Mouse (Mus musculus) brain, adult 2 months (tissue): ENCODE data around the gene Casz1.

ENCODE experiments used
- DNase-seq: peaks from one replicate; pipeline ENCODE4 v3.0.0; 2011; ENCODE audit warnings: low read depth, low spot score

Casz1 gene

DNA sequence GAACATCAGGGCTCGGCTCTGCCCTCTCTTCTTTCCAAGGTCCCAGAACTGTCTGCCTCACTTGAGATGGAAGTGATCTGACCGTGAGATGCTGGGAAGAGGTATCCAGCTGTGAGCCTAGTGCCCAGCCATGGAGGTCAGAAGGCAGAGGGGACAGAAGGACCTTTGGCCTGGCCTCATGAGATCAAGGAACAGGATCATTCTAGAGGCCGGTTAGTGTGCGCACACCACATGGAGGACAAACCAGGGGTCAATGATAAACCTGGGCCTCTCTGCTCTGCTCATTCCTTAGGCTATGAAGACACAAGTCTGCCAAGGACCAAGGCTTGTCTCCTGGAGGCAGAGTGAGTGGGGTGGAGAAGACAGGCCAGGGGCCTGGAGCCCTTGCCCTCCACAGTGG, 166.5 kb downstream of the Casz1 start:
- no peak for DNase-seq

DNA sequence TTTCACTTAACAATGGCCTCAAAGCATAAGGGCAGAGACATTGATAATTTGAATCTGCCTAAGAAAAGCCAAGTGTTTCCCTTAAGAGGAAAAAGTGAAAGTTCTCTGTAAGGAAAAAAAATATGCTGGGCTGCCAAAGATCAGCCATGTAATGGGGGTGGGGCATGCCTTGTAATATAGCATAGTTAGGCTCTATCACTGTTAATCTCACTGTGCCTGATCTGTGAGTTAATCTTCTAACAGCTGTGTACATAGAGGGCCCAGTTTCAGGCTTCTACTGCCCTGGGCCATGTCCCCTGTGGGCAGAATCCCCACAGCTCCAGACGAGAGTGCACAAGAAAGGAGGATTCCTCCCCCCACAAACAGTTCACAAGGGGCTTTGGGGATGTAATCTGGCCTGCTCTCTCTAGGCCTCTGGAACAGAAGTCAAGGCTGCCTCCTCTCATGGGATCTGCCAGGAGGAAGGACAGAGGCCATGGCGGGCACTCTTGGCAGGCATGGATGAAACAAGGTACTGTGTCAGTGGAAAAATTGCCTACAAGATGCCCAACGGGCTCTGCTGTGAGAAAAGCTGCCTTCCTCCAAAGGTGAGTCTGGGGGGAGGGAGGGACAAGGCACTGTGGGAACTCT, 167.5 kb downstream of the Casz1 start:
- no peak for DNase-seq

DNA sequence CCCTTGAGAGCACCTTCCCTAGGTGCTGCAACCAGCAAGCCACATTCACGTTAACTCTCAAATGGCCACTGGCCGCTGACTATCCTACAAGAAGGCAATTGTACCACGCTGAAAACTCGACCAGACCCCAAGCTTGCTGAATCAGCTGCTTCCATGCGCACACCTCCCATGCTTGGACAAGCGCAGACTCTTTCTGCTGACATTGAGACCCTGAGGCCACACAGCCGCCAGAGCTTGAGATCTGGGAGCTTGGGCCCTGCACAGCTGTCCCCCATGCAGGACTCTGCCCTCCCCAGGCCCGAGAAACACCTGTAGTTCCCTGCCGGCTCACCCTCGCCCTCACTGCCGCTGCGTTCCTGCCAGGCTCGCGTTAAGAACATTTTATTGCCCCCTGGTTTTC, 168.5 kb downstream of the Casz1 start:
- DNase-seq = no peak

DNA sequence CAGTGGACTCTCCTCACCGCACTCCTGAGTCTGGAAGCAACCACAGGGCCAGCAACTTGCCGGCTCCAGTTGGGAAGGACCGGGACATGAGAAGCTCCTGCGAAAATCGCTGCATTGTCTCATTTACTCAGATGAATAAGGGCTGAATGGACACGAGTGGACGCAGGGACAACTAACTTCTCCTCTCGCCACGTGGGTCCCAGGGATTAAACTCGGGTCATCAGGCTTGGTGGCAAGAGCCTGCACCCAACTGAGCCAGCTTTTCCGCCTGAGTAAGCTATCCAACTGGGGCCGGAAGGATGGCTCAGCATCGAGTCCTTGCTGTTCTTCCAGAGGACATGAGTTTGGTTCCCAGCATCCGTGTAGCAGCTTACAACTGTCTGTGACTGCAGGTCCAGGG, 169.2 kb downstream of the Casz1 start:
- no peak for DNase-seq

DNA sequence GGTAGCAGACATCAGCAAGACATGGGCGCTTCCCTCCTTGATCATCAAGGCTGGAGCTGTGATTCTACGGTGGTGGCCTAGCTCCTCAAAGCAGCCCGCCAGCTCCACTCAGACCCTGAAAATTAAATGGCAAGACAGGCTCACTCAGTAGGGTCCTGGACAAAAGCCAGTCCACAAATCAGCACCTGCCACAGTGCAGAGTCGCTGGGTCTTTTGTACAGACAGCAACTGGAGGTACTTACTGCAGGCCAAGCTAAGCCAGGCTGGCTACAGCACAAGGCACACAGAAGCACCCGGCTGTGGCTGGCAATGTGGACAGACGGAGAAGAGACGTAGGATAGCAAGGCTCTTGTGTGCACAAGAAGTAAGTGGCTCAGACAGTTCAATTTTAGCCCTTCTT, 170.6 kb downstream of the Casz1 start:
- peak; percentile 49 for DNase-seq

DNA sequence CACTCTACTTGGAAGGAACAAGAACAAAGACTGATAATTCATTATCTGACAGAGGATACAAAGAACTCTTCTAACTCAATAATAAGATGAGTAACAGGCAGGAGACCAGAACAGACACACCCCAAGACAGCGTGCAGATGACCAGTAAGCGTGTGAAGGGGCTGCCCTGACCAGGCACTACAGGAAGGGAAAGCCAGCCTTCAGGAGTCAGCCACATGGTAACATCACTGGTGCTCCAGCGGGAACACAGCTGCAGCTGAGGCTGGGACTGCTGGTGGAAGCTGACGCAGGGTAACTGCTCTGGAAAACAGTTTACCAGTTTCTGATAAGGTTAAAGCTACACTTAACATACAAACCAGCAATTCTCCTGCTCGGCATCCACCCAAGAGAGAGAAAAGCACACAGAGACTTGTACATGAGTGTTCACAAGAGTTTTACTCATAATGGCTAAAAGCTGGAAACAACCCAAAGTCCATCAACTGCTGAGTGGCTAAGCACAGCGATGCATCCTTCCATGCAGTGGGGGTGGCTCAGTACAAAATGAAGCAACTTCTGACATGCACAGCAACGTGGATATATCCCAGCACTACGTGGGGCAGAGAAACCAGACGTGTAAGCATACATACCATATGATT, 174.1 kb downstream of the Casz1 start:
- DNase-seq = no peak

DNA sequence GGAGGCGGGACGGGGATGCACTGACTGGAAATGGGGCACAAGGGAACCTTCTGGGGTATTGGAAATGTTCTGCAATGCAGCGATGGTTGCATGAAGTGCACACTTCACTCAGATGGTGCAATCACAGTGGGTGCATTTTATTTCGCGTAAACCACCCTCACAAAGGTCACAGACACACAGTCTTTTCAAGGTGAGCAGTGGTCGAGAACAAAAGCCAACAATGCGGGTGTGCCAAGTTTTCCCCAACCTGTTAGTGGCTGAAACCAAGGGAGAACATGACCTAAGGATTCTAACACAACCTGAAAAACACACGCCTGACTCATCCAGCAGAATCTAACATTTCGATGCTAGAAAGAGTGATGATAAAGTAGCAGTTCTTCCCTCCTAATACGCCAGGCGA, 174.7 kb downstream of the Casz1 start:
- DNase-seq = no peak

DNA sequence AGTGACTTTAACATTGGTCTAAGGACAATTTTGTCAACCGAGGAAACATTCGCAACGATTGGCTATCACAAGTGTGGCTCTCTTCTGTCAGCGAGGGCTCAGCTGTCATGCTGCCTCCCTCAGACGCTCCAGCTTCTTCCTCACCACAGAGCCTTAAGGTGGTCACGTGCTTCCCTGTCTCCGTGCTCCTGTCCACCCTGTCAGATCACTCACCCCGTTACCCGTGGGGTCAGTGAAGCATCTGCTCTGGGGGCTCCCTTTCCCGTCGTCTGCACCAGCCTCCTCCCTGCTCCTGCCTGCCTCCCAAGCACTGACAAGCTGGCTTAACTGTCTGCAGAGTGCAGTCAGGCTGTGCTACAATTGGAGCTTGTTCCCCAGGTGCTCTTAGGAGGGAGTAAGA, 175.6 kb downstream of the Casz1 start:
- no peak for DNase-seq

DNA sequence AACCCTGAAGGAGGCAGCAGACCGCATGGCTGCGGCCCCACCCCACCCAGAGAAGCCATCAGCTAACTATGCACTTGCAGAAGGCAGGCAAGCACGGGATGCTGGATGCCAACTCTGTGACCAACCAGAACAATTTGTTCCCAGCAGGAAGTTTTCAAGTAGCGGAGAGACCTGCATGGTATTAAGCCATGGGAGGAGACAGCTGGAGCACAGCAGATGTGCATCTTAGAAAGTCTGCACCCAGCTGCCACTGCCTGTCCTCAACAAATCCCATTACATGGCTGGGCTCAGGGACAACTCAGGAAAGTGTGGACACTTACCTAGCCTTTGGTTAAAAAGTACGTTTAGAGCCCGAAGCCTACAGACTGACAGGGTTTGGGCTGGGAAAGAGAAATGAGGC, 178.0 kb downstream of the Casz1 start:
- no peak for DNase-seq

DNA sequence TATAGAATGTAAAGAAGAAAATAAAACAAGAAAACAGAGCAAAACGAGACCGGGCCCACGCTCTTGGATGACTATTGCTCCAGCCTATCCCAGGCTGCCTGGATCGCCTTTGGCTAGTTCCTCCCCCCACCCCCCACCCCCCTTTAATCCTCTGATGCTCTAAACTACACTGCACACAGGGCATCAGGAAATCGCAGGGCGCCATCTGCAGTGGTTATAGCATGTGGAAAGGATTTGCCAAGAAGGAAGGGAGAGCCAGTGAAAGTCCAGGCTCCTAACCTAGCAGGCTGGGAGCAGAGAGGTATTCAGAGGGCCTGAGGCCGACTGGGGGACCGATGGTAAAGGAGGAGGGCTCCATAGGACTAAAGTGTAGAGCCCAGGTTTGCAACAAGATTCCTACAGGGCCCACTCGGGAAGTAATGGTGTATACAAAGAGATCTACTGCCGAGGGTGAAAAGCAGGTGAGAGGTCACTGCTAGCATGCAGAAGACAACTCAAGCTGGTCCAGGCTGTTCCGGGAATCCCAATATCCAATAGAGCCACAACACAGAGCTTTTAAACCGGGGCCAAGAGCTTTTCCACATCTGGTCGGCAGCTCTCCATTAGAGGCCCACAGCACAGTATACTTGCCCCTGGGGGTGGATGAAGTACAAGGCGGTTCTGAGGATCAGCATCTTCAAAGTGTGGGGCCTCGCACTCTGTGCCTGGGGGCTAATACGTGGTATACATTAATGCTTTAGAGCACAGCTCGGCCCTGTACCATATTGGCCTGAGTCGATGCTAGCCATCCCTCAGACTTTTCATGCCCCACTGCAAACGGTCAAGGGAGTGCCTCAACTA, 180.7 kb downstream of the Casz1 start:
- DNase-seq = peak; percentile 14

DNA sequence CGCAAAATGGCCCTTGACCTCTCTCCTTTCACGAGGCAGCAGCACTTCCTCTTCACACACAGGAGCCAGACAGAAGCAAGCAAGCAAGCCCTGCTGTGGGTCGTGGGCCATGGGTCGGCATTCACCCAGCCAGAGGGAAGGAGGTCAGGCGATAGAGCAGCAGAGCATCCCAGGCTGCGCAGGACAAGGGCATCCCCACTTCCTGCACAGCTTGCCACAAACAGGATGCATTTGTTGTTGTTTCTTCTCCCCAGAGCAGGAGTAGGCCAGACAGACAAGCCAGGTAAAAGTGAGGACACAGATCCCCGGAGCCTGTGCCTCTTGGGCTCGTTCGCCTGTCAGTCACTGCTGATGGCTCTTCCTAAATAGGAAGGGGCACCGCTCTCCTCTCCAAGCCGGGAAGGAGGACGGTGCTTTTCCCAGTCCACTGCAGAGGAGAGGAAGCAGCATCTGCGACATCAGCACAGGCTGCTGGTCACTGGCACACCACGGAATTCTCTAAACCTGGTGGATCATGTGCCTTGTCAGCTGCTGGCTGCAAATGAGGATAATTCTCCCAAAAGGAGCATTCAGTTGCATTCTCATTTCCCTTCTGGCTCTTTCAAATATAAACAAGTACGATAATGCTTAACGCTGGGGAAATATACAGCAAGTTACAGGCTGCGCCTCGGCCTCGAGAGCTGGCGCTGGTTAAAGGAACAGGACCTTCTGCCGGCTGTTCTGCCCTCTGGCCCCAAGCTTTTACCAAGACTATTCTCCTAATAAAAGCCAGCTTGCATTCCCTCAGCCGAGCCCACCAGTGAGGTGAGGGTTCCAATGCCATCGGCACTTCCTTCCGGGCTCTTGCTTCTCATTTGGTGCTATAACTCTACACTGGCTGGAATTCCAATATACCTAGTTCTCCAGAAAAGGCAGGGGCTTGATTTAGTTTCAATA, 181.6 kb downstream of the Casz1 start:
- DNase-seq = peak; percentile 62

DNA sequence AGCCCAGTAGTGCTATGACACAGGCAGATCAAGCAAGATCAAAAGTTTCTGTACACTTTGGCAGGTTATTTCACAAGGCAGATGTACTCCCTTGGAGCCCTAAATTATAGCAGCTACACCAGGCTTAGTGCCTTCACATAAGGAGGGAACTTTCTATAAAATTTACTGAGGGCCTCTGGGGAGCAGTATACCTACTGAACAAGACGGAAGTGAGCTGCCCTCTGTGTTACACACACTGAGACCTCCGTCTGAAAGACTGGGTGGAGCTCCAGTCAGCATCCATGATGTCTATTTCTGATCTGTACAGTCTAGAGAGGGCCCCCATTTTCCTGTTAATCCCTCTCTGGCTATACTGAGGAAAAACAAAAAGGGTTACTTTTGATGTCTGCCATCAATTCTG, 185.8 kb downstream of the Casz1 start:
- no peak for DNase-seq

DNA sequence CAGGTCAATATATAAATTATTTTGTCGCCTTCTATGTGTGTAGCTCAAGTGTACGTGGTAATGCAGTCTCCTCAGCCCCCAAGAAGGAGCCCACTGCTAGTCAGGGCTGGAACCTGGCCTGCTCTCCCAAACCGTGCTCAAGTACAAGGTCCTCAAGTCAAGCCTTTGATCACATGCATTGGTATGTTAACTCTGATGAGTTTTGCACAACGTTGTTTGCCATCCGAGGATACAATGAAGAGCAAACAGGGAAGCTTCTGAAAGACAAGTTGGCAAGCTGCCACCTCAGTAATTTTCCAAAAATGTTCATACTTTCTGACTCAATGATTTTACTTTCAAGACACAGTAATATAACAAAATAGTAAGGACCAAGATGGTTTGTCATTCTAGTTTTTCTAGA, 189.7 kb downstream of the Casz1 start:
- peak; percentile 20 for DNase-seq

DNA sequence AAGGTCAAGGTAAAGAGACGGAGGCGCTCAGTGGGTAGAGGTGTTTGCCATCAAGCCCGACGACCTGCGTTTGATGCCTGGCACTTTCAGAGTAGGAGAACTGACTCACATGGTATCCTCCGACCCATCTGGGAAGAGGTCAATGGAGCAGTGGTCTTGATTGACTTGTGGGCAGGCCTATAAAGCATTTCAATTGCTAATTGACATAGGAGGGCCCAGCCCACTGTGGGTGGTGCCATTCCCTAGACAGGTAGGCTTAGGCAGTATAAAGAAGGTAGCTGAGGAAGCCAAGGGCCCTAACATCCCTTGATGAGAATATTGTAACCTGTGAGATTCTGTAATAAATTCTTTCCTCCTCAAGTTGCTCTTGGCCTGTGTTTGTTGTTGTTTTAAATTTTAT, 196.5 kb downstream of the Casz1 start:
- no peak for DNase-seq

DNA sequence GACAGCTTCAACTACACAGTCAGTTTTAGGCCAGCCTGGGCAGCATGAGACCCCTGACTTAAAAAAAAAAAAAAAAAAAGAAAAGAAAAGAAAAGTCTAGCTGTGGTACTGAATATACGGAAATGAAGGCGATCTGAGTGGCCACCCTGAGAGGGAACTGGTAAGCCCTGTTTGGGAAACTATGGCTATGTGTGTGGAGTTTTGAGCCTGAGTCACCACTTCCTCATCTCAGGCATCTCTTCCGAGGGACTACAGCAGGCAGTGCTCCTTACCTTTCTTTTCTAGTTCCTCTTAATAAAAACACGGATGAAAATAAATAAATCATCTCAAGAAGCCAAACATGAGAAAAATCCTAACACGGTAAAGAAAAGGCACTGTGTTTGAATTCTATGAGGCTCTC, 197.3 kb downstream of the Casz1 start:
- DNase-seq = no peak

DNA sequence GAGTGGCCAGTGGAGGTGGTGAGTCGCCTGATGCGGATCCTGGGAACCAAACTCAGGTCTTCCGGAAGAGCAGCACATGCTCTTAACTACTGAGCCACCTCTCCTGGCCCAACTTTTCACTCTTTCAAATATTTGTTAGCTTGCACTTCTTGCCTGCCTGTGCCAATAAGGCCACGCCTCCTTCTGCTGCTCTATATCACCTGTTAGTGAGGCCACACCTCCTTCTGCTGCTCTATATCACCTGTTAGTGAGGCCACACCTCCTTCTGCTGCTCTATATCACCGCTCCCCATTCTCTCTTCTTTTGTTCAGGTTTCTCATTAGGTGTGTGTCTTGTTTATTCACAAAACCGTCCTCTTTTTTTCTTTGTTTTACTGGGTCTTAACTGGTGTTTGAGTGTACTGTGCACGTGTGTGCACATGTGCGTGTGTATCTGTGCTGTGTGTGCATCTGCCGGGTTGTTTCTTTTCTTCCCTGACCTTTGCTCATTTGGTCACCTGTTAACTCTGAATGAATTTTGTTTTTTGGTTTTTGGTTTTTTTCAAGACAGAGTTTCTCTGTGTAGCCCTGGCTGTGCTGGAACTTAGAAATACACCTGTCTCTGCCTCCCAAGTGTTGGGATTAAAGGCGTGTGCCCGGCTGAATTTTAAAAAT, 198.3 kb downstream of the Casz1 start:
- no peak for DNase-seq
